Mouse (Mus musculus) adipose tissue, adult 10 weeks (tissue): Measurements from ENCODE around the gene Pno1. TPM values are rescaled to one million over a fixed set of nuclear protein-coding genes. Genes with fewer than 3 reads are reported as not detected.

ENCODE experiments used
- polyA plus RNA-seq: library from polyadenylated mRNA; stranded (reverse); fragments of 350-450 nt; fragmentation: Illumina TruSeq; extraction: RNeasy Lipid Tissue Mini Kit (QIAGEN cat#74804); gene quantifications from one replicate; pipeline ENCODE4 v1.2.3, GENCODE M21; 2014; ENCODE audit warnings: low read depth, low replicate concordance

The Pno1 gene
- 34.7 TPM for polyA plus RNA-seq

DNA sequence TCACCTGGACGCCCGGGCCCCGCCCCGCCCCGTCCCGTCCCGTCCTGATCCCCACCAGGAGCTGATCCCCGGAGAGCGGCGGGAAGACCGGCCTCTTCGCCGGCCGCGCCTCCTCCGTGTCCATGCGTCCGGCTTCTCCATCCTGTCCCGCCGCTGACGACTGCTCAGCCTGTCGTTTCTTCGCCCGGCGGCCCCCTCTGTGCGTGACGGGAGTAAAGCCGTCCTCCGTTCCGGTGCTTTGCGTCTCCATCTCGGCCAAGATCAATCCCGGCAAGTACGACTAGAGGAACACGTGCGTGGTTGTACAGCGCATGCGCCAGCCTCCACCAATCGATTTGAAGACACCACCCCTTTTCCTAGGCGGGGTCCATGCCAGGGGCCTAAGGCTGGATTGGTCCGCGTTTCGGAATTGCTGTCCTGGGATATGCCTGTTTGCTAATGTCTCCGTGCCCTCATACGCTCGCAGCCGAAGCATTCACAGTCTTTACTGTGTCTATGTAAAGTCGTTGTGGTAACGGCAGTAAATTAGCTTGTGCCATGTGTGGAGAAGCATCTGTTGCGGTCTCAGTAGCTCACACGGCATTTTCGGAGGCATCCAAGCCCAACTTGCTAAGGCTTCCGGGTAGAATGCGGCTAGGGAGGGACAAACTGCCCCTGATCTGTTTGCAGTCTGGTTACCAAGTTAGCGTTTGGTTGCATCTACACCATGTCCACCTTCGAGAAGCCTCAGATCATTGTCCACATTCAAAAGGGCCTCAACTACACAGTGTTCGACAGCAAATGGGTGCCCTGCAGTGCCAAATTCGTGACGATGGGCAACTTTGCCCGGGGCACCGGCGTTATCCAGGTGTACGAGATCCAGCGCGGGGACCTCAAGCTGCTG is at the start of gene Pno1:
Gene Pno1 (minus strand): TSS at position 311 of the 883 bp plus-strand sequence.

DNA sequence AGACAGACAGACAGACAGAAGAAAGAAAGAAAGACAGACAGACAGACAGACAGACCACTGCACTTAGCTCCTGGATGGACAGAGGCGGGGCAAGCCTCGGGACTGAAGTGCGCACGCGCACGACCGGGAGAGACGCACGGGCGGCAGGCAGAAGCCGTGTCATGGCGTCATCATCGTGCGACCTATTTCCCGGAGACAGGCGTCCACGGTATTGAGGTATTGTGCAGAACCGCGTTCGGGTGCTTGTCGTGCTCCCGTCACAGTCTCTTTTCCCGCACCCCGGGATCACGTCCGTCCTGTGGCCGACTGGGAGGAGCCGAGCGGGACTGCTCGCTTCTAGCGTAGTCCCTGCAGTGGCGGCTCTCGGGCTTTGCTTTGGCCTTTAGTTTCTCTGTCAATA is 46.1 kb upstream of the Pno1 start, which contains the start of gene C1d:
Gene C1d (plus strand): TSS at position 137 of the 400 bp plus-strand sequence.

DNA sequence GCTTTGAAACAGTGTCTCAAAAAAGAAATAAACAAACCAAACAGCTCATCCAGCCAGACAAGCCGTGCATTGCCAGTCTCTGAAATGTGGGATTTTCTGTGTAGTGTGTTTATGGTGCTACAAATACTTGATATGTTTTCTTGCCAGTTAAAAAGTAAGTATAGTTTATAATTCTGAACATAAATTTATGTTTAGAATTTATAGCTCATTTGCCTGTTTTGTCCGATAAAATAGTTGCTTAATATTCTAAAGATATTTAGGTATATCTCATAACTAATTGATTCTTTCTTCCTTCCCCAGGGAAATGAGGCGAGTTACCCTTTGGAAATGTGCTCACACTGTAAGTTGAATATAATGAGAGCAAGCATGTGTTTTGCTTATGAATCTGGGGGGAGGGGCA is 29.6 kb downstream of the Pno1 start, which contains the start of gene Wdr92:
Gene Wdr92 (plus strand): TSS at position 301 of the 400 bp plus-strand sequence.

DNA sequence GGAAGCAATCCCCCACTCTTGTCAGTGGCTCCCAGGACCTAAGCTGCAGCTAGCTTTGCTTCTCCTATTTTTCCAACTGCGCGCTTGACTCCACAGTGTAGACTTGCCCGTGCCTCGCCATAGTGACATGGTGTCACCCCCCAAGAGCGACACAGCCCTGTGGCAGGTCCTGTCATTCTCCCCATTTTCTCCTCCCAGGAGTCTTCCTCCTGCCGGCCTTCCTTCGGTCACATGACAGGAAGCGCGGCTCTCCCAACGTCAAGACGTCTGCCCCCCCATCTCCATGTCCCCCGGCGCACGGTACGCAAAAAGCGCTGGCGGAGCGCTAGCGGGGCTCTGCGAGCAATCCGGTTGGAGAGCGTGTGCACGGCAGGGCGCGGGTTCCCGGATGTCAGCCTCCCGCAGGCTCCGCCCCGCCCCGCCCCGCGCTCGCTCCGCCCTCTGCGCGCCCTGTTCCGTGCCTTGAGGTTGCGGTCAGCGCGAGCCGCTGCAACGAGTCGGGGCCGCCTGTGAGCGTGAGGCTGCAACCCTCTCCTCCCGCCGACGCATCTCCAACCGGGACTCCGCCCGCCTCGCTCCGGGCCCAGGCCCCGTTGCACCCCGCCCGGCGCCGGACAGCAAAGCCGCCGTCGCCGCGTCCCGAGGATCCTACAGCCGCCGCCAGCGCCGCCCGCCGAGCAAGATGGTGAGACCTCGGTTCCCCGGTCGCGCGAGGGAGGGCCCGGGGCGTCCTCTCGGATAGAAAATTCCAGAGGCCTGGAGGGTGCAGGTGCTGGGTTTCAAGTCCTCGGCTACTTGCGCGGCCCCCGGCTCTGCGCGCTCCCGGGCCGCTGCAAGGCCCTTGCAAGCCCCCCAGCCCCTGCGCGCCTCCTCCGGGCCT is 52.3 kb downstream of the Pno1 start, which contains the start of gene Ppp3r1:
Gene Ppp3r1 (plus strand): TSS at position 406 of the 880 bp plus-strand sequence.

Other genes starting within 250 kb of the Pno1 start
- 5.3 TPM for gene Cnrip1, start 160.0 kb downstream of the Pno1 start, polyA plus RNA-seq
- gene Plek, start 159.2 kb downstream of the Pno1 start, polyA plus RNA-seq = 4.8 TPM
- gene Ppp3r1, start 52.3 kb downstream of the Pno1 start, polyA plus RNA-seq = 89.2 TPM
- gene Wdr92, start 29.5 kb downstream of the Pno1 start, polyA plus RNA-seq = 16.2 TPM
- 77.2 TPM for gene C1d, start 46.0 kb upstream of the Pno1 start, polyA plus RNA-seq